Mouse (Mus musculus): Measurements from ENCODE around the gene Gm10382.

DNA sequence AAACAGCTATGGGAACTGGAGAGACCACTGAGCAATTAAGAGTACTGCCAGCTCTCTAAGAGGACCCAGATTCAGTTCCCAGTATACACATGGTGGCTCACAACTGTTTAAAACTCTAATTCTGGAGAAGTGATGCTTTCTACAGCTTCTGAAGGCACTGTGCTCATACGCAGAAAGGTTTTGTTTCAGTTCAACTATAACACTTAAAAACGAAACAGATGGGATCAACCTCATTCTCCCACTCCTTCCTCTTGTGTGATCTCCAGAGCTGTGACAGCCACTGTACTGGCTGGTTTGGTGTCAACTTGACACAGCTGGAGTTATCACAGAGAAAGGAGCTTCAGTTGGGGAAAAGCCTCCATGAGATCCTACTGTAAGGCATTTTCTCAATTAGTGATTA lies 13.3 kb upstream of the Gm10382 start:
- TF ChIP-seq CTCF (IDR thresholded peaks at IDR 0.05; ENCODE audit: low read depth) = no peak
- no peak for TF ChIP-seq EP300 (IDR thresholded peaks at IDR 0.05; ENCODE audit: low read depth)

Data from liver, postnatal 0 days (tissue).